Mouse (Mus musculus): ENCODE measurements around the gene Csf1.

The Csf1 gene

GRCm38 (mm10) chr3:107781304-107781703 lies 21.0 kb upstream of the Csf1 start:
- DNase-seq (ENCODE audit: low spot score in 2 of 2), result no peak

DNA sequence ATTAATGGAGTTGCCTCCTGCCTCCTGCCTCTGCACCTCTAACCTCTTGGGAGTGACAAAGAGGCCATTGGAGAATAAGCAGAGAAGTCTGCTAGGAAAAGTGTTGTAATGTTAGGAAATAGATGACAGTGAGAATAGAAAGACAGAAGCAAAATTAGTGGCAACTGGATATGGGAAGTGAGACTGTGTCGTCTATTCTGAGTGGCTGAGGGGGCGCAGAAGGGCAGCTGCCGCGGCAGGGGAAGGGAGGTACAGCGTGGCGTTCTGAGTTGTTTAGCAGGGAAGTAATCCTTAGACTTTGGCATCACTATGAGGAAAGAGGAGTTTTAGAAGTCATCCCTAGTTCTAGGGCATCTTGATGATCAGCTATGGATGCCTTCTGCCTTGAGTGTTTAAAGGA lies 17.7 kb upstream of the Csf1 start:
- no peak for DNase-seq (ENCODE audit: low spot score in 2 of 2)

DNA sequence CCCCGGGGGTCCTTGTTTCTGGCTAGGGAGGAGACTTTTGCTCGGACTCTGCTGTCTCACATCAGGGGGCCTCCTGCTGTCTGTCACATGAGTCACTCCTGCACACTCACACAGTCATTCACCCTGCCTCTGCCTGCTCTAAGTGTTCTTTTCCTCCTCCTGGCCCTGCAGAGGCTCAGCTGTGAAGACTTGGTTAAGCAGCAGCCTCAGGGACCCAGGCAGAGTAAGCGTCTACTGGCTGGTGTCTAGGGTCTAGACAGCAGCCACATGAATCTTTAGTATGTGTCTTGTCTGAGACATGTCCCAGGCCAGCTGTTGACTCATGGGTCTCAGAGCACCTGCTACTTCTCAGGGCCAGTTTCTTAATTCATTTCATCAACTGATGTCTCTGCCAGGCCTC lies 16.0 kb upstream of the Csf1 start:
- no peak for DNase-seq (ENCODE audit: low spot score in 2 of 2)

DNA sequence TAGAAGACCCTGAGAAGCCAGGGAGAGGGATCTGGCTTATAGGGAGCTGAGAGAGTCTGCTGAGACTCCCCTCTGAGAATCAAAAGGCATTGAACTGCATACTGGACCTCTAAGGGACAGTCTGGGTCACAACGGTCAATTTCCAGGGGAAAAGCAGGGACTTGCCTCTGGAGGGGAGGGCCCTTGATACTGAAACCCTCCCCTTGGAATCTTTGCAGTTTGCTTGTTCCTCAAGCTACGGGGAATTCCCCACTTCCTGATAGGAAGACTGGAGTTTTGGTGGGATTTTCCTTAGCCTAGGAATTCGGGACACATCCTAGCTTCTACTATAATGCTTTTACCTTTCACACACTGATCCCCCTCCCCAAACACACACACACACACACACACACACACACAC lies 15.5 kb upstream of the Csf1 start:
- DNase-seq (ENCODE audit: low spot score in 2 of 2), result no peak

- DNase-seq (ENCODE audit: low spot score in 2 of 2), result no peak
Measured at GRCm38 (mm10) chr3:107775056-107775455, 14.8 kb upstream of the Csf1 start.

- no peak for DNase-seq (ENCODE audit: low spot score in 2 of 2)
Measured at GRCm38 (mm10) chr3:107772860-107773259, 12.6 kb upstream of the Csf1 start.

DNA sequence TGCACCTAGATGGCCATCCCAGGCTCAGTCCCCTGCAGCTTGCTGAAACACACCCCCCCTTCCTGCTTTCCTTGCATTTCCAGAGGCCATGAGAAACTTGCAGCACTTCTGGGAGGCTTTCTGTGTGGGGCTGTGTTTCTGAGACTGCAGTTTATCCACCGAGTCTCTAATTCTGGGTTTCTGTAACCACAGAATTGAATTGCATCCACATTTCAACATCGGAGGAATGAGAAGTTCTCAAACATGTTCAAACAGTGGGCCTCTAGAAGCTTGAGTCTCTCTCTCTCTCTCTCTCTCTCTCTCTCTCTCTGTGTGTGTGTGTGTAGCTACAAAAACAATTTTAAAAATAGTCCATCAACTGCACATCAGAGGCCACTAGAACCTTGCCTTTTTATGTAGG lies 9.4 kb upstream of the Csf1 start:
- no peak for DNase-seq (ENCODE audit: low spot score in 2 of 2)

GRCm38 (mm10) chr3:107768104-107768989 lies 8.1 kb upstream of the Csf1 start:
- no peak for DNase-seq (ENCODE audit: low spot score in 2 of 2)

DNA sequence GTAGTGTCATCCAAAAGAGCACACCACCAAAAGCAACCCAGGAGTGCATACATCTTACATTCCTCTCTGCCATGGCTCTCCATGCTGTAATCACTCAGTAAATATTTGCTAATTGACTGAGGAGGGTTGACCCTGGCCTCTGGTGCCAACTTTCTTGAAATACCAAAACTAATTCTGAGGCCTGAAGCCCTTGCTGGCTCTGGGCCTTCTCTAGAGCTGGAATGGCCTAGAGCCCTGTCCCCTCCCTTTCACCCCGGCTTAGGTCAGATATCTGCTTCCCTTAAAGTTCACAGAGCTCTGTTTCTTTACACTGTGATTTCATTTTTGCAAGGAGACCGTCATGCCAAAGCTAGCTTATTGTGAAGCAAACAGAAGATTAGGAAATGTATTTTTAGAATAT lies 6.5 kb upstream of the Csf1 start:
- DNase-seq (ENCODE audit: low spot score in 2 of 2), result no peak

GRCm38 (mm10) chr3:107765979-107766378 lies 5.7 kb upstream of the Csf1 start:
- DNase-seq (ENCODE audit: low spot score in 2 of 2), result no peak

- no peak for DNase-seq (ENCODE audit: low spot score in 2 of 2)
Measured at GRCm38 (mm10) chr3:107763552-107763951, 3.3 kb upstream of the Csf1 start.

- DNase-seq (ENCODE audit: low spot score in 2 of 2), result no peak
Measured at GRCm38 (mm10) chr3:107761446-107761845, 1.2 kb upstream of the Csf1 start.

GRCm38 (mm10) chr3:107760771-107761170 lies 502 bp upstream of the Csf1 start:
- no peak for DNase-seq (ENCODE audit: low spot score in 2 of 2)

GRCm38 (mm10) chr3:107758638-107759037 lies 1.6 kb downstream of the Csf1 start:
- no peak for DNase-seq (ENCODE audit: low spot score in 2 of 2)

DNA sequence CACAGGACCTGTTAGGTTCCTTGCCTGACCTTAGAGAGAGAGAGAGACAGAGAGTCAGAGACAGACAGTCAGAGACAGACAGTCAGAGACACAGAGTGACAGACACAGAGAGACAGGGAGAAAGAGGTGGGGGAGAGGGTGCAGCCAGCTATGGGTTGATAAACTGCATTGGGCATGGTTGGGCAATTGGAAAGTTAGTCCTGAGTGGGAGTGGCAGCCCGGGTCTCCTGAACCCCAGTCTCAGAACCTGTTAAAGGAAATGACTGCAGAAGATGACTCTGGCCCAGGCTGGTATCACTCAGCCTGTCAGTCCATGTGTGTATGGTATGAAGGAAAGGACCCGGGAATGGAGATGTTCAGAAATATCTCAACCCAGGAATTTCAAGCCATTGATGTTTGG lies 2.1 kb downstream of the Csf1 start:
- no peak for DNase-seq (ENCODE audit: low spot score in 2 of 2)

GRCm38 (mm10) chr3:107757365-107758129 lies 2.7 kb downstream of the Csf1 start:
- no peak for DNase-seq (ENCODE audit: low spot score in 2 of 2)

DNA sequence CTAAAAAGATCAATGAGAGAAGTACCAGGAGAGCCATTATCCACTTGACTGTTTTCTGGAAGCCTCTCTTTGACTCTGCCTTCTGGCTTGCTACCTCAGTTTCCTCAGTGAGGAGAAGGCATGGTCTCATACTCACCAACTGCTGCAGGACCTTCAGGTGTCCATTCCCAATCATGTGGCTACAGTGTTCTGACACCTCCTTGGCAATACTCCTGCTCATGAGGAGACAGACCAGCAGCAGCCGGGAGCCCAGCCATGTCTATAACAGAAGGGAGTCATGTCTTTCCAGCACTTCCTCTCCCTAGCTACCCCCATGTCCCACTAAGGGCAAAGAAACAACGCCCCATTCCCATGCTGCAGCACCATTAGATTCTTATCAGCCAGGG lies 3.8 kb downstream of the Csf1 start:
- no peak for DNase-seq (ENCODE audit: low spot score in 2 of 2)

DNA sequence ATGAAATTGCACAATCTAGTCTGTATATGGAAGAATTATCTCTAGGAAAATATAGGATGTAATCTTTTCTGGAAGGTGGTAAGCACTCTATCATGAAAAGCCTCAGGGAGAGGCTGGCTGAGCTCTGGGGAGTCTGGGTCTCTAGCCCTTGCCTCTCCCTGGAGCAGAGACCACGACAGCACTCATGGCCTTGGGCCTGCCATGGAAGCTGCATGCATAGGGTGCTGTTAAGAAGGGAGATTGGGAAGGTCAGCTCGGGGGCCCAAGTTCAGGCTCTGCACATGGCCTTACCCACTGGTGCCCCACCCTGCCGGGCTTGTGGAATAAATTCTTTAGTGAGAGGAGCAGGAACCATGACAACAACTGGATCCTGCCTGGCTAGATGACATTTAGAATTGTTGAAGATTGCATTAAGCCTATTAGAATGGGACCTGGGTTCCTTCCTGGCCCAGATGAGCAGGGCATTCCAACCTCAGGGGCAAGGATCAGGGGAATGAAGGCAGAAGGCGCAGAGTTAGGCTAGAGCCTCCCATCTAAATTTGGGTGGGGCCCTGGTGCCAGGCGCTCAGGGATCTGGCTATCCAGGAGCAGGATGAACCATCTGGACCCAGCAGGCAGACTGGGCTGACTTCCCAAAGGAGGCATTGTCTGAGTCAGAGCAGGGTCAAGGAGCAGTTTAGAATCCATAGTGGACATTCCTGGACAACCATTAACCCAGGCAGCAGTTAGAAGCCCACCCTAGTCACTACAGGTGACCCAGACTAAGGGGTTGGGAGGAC lies 4.4 kb downstream of the Csf1 start:
- no peak for DNase-seq (ENCODE audit: low spot score in 2 of 2)

GRCm38 (mm10) chr3:107754632-107755031 lies 5.6 kb downstream of the Csf1 start:
- DNase-seq (ENCODE audit: low spot score in 2 of 2), result no peak

DNA sequence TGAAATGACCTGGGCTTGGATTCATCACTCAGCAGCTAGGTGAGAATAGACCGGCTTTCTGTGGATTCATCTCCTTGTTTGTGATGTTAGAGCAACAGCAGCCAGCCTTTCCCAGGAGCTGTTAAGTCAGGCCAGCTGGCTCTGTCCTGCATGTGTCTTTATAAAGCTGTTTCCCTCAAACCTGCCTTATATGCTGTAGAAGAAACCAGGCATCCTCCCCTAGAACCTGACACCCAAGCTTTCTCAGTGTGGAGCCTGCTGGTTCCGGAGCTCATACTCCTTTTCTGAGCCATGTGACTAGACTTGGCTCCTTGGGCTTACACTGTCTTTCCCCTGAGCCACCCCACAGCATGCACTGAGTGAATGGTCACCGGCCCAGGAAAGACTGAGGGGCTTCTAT lies 8.7 kb downstream of the Csf1 start:
- no peak for DNase-seq (ENCODE audit: low spot score in 2 of 2)

- DNase-seq (ENCODE audit: low spot score in 2 of 2), result no peak
Measured at GRCm38 (mm10) chr3:107750775-107751540, 9.3 kb downstream of the Csf1 start.

- DNase-seq (ENCODE audit: low spot score in 2 of 2), result no peak
Measured at GRCm38 (mm10) chr3:107749446-107749845, 10.8 kb downstream of the Csf1 start.

All from frontal cortex, postnatal 10 days (tissue).